Mouse (Mus musculus) megakaryocyte, embryonic 14.5 days (primary cell): ENCODE measurements around the gene Itga9.

Source experiments
- FLI1 ChIP-seq: IDR thresholded peaks from 2 replicates; pipeline ENCODE4 v1.6.1; 2012; ENCODE audit warnings: low read length, inconsistent platforms, mixed read lengths
- GATA1 ChIP-seq: IDR thresholded peaks from 3 replicates; pipeline ENCODE4 v1.6.1; 2012; ENCODE audit warnings: mixed read lengths, low read length, inconsistent platforms, borderline replicate concordance

DNA sequence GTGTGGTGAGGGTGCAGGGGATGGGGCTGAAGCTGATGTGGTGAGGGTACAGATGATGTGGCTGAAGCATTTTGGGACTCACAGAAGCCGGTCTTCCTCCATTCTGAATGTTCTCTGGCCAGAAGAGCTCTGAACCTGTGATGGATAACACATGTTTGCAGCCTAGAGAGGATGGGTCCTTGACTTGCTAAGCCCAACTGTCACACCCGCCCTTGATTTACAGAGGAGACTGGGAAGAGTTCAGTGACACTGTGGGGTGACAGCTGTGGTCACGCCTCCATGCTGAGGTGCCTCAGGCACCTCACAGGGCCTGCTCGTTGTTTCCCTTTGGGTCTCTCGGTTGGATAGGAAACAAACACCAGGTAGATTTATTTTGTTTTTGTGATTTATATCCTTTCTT is 238.5 kb downstream of the Itga9 start:
- TF ChIP-seq GATA1 (no peak), FLI1 (no peak)
